Mouse (Mus musculus) kidney, postnatal 0 days (tissue): Measurements from ENCODE around the gene Tepp. TPM values are rescaled to one million over a fixed set of nuclear protein-coding genes. Genes with fewer than 3 reads are reported as not detected.

Experiments used
- ATAC-seq: fragments of 200-750 bp; cut with Nextera tagmentation; replicated peaks from 2 replicates; pipeline ENCODE4 v1.8.0; 2017; ENCODE audit warnings: low read depth, moderate number of reproducible peaks, moderate TSS enrichment, moderate library complexity; ENCODE audit not compliant: low FRiP score
- DNase-seq: peaks from one replicate; pipeline ENCODE4 v3.0.0-alpha.2; 2016; ENCODE audit warnings: low spot score
- H3K27ac ChIP-seq: fragments of 300-500 bp; sonication (generic); 2 replicates; pipeline ENCODE4 v1.5.1; 2014; ENCODE audit warnings: mild to moderate bottlenecking
- H3K27me3 ChIP-seq: fragments of 300-500 bp; sonication (generic); 2 replicates; pipeline ENCODE4 v1.6.1; 2014; ENCODE audit warnings: low read length, mixed read lengths; ENCODE audit not compliant: insufficient read depth
- H3K36me3 ChIP-seq: fragments of 300-500 bp; sonication (generic); 2 replicates; pipeline ENCODE4 v1.6.1; 2014; ENCODE audit warnings: low read length, mixed read lengths; ENCODE audit not compliant: insufficient read depth
- H3K4me1 ChIP-seq: fragments of 300-500 bp; sonication (generic); replicated peaks from 2 replicates; pipeline ENCODE4 v1.6.1; 2014; ENCODE audit warnings: antibody characterized with exemption, low read length, mixed read lengths; ENCODE audit not compliant: insufficient read depth
- H3K4me2 ChIP-seq: fragments of 300-500 bp; sonication (generic); 2 replicates; pipeline ENCODE4 v1.6.1; 2014; ENCODE audit warnings: mild to moderate bottlenecking, low read length, moderate library complexity, mixed read lengths
- H3K4me3 ChIP-seq: fragments of 300-500 bp; sonication (generic); replicated peaks from 2 replicates; pipeline ENCODE4 v1.5.1; 2014; ENCODE audit warnings: low read depth, low read length
- H3K9ac ChIP-seq: fragments of 300-500 bp; sonication (generic); 2 replicates; pipeline ENCODE4 v1.6.1; 2014; ENCODE audit warnings: low read depth, low read length
- H3K9me3 ChIP-seq: fragments of 300-500 bp; sonication (generic); replicated peaks from 2 replicates; pipeline ENCODE4 v1.6.1; 2016; ENCODE audit warnings: low read length, inconsistent platforms, mixed read lengths
- CTCF ChIP-seq: IDR thresholded peaks from 2 replicates; pipeline ENCODE4 v1.5.1; 2016; ENCODE audit warnings: antibody characterized with exemption, low read depth, mild to moderate bottlenecking, moderate library complexity
- WGBS: fragments of 180-500 bp; shearing (Covaris S2); extraction: QIAGEN DNeasy Blood & Tissue Kit; methylation state at CpG from one replicate; pipeline ENCODE4 v1.1.7; 2014; 5-methylcytosine and 5-hydroxymethylcytosine counted together
- polyA plus RNA-seq: library from polyadenylated mRNA; unstranded; fragments of >200 nt; fragmentation: Nextera tagmentation; extraction: Ambion mirVana; gene quantifications from 2 replicates; pipeline ENCODE4 v1.2.1, GENCODE M21; 2015

The Tepp gene
- polyA plus RNA-seq, 1 experiment from 2014 or later, result 0.30 TPM

- no peak overlapping the region for H3K4me2 ChIP-seq
- H3K9ac ChIP-seq, result no peak overlapping the region
- no peak for TF ChIP-seq CTCF
- H3K27me3 ChIP-seq, result no peaks in the 10 kb centered on the region
- no peak for DNase-seq
- H3K27ac ChIP-seq, result no peak overlapping the region
- no peak overlapping the region for H3K4me3 ChIP-seq
- H3K4me1 ChIP-seq, result peaks cover 5% of the 10 kb centered on the region; the same call in 1 of the 2 replicates
- no peak for ATAC-seq
- no peaks in the 10 kb centered on the region for H3K9me3 ChIP-seq
- WGBS, result 75% methylated on average over 5 of the region's 5 CpGs
- H3K36me3 ChIP-seq, result peaks cover 39% of the 10 kb centered on the region
Measured at GRCm38 (mm10) chr8:95326822-95327221, 16.5 kb downstream of the Tepp start.

GRCm38 (mm10) chr8:95327866-95328465 lies 17.6 kb downstream of the Tepp start:
- no peak overlapping the region for H3K4me3 ChIP-seq
- WGBS, result 89% methylated on average over 43 of the region's 46 CpGs
- no peak overlapping the region for H3K9ac ChIP-seq
- no peaks in the 10 kb centered on the region for H3K9me3 ChIP-seq
- H3K27ac ChIP-seq, result no peak overlapping the region
- TF ChIP-seq CTCF, result no peak
- H3K36me3 ChIP-seq, result peaks cover 39% of the 10 kb centered on the region
- no peaks in the 10 kb centered on the region for H3K27me3 ChIP-seq
- H3K4me2 ChIP-seq, result no peak overlapping the region
- ATAC-seq (no peak), DNase-seq (no peak)
- H3K4me1 ChIP-seq, result peaks cover 5% of the 10 kb centered on the region; the same call in 1 of the 2 replicates

GRCm38 (mm10) chr8:95330367-95330766 lies 20.0 kb downstream of the Tepp start:
- peaks cover 5% of the 10 kb centered on the region; the same call in 1 of the 2 replicates for H3K4me1 ChIP-seq
- peak overlapping the region; percentile 81 for H3K4me3 ChIP-seq
- DNase-seq, result no peak
- WGBS, result 90% methylated on average over 1 of the region's 1 CpGs
- H3K27ac ChIP-seq, result no peak overlapping the region
- no peak for ATAC-seq
- no peaks in the 10 kb centered on the region for H3K9me3 ChIP-seq
- no peak for TF ChIP-seq CTCF
- H3K9ac ChIP-seq, result peak overlapping the region; percentile 84
- peaks cover 35% of the 10 kb centered on the region for H3K36me3 ChIP-seq
- H3K27me3 ChIP-seq, result no peaks in the 10 kb centered on the region
- peak overlapping the region; percentile 86 for H3K4me2 ChIP-seq

GRCm38 (mm10) chr8:95331156-95331719 lies 20.9 kb downstream of the Tepp start:
- DNase-seq (peak; percentile 85), ATAC-seq (peak; percentile 34)
- Histone ChIP-seq H3K36me3 (peaks cover 34% of the 10 kb centered on the region), H3K27ac (peak overlapping the region; percentile 98), H3K4me1 (peaks cover 5% of the 10 kb centered on the region; the same call in 1 of the 2 replicates), H3K27me3 (no peaks in the 10 kb centered on the region), H3K4me3 (peak overlapping the region; percentile 81), H3K4me2 (peak overlapping the region; percentile 86), H3K9ac (peak overlapping the region; percentile 84), H3K9me3 (no peaks in the 10 kb centered on the region)
- WGBS, result 1% methylated on average over 38 of the region's 38 CpGs
- TF ChIP-seq CTCF, result no peak

GRCm38 (mm10) chr8:95331720-95332436 lies 21.5 kb downstream of the Tepp start, which contains the start of the genes Zfp319 and Usb1:
Gene Zfp319 (minus strand): TSS chr8:95331950.
Gene Usb1 (plus strand): TSS chr8:95332284.
- H3K4me2 ChIP-seq, result peak within 1 kb of the TSS; percentile 86
- H3K27ac ChIP-seq, result peak within 1 kb of the TSS; percentile 98
- WGBS, result under 1% methylated on average over 65 of the region's 80 CpGs
- H3K4me3 ChIP-seq, result peak within 1 kb of the TSS; percentile 81
- H3K36me3 ChIP-seq, result peaks cover 27% of the 10 kb centered on the region
- peaks cover 5% of the 10 kb centered on the region; the same call in 1 of the 2 replicates for H3K4me1 ChIP-seq
- peak; percentile 73 for TF ChIP-seq CTCF
- H3K9ac ChIP-seq, result peak within 1 kb of the TSS; percentile 84
- DNase-seq (peak; percentile 97), ATAC-seq (peak; percentile 95)
- no peaks in the 10 kb centered on the region for H3K27me3 ChIP-seq
- no peaks in the 10 kb centered on the region for H3K9me3 ChIP-seq
